Mouse (Mus musculus) ES-Bruce4 (cell line): Measurements from ENCODE around the gene A3galt2.
A peak's percentile ranks its signal among the peaks of the same experiment; 100 is the strongest.

Experiments used
- CTCF ChIP-seq: IDR thresholded peaks from one replicate; pipeline ENCODE4 v1.8.1; 2011; ENCODE audit warnings: low read depth, low read length
- EP300 ChIP-seq: IDR thresholded peaks from 2 replicates; pipeline ENCODE4 v1.6.1; 2011; ENCODE audit warnings: low read depth, low read length; ENCODE audit not compliant: insufficient read depth
- POLR2A ChIP-seq: IDR thresholded peaks from one replicate; pipeline ENCODE4 v1.8.1; 2011; ENCODE audit warnings: low read length; ENCODE audit not compliant: insufficient read depth

- TF ChIP-seq CTCF: peak; percentile 99
- TF ChIP-seq POLR2A: no peak
- TF ChIP-seq EP300: 0 out of 2 replicates have a peak, but pooled peaks have one; percentile 30
Observed at GRCm38 (mm10) chr4:128711455-128712135, 43.6 kb upstream of the A3galt2 start.
